Mouse (Mus musculus): ENCODE results near the gene Chst14.

DNA sequence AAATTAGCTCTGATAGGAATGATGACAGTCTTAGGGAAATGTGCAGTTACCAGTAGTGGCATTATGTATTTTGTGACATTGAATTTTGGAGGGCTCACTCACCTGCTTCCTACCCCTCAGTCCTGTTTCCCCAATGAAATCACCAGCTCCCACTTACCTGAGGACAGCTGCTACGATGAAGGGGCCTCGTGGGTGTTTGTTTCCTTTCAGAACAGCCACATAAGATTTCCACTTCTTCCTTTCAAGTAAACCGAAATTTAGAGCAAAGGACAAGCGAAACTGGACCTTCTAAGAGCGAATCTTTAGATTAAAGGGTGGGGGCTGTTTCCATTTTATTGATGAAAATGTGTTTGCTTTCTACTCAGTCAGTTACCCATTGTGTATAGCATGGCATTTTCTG, 45.8 kb downstream of the Chst14 start:
- no peak for TF ChIP-seq POLR2A (IDR thresholded peaks at IDR 0.05; ENCODE audit: borderline replicate concordance, control insufficient read depth, low read depth, low read length)
- no peak for TF ChIP-seq CTCF (IDR thresholded peaks at IDR 0.05; ENCODE audit: control insufficient read depth, insufficient read depth, low read length)

All from bone marrow, adult 2 months (tissue).